Mouse (Mus musculus): ENCODE results near the gene Cdk2ap2. TPM values are rescaled to one million over a fixed set of nuclear protein-coding genes. Genes with fewer than 3 reads are reported as not detected.

Gene Cdk2ap2
- total RNA-seq, 4 experiments from 2014 or later: 20.2 to 28.9 (median 23.4) TPM

DNA sequence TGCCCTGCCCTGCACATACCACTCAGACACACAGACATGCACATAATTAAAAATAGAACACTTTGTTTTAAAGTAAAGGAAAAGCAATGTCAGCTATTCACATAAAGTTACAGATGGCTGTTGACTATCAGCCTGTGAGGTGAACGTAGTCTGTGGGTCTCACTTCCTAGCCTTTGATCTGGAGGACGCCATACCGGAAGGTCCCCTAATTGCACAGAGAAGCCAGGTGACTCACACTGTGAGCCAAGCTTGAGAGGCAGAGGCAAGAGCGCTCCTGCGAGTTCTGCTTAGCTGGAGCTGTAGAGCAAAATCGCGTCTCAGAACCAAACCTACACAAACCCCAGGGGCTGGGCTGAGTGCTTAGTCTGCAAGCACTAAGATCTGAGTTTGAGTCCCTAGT lies 3.2 kb upstream of the Cdk2ap2 start:
- DNase-seq (ENCODE audit: low spot score in 2 of 2): no peak

DNA sequence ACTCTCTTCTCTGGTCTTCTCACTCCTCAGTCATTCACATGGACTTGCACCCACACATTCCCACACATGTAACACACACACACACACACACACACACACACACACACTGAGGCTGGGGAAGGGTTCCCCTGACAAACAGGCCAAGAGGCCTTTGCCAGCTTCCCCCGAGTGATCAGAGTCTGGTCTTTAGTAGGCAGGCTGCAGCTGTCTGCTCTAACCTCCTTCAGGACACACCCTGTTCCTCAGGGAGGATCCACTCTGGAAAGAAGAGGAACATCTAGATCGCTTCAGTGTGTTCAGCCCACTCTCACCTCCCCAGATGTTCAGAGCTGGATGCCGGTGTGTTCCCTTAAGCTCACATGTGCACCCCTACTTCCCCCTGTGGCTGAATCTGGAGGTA lies 2.6 kb upstream of the Cdk2ap2 start:
- no peak for DNase-seq (ENCODE audit: low spot score in 2 of 2)

DNA sequence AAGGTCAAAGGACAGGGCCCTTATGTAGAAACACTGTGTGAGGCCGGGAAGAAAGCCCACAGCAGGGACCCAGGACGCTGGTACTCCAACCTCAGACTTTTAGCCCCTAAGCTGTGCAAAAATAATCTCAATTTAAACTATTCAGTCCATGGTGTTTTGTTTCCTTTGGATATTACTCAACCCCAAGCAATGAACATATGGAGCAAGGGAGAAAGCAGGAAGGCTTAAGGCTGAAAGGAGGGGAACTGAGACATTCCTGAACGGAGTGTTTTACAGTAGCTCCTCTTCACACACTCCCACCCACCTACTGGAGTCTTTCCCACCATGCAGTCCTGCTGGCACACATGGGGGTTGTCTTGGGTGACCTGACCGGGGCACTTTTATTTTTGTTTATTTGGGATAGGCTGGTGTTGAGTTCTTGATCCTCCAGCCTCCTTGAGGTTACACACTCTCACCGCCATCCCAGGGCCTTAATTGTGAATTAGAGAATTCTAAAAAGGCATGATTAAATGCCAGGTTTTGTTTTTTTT lies 2.1 kb upstream of the Cdk2ap2 start:
- DNase-seq (ENCODE audit: low spot score in 2 of 2): no peak

DNA sequence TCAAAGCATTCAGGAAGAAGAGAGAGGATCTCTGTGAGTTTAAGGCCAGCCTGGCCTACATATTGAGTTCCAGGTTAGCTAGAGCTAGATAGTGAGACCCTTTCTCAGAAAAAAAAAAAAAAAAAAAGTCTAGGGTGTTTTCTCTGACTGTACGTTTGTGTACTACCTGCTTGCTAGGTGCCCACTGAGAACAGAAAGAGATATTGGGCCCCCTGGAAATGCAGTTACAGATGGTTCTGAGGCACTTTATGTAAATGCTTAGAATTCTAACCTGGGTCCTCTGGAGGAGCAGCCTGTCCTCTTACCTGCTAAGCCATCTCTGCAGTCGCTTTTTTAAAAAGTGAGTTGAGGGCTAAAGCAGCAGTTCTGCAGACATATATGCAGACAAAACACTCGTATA lies 1.2 kb upstream of the Cdk2ap2 start:
- no peak for DNase-seq (ENCODE audit: low spot score in 2 of 2)

DNA sequence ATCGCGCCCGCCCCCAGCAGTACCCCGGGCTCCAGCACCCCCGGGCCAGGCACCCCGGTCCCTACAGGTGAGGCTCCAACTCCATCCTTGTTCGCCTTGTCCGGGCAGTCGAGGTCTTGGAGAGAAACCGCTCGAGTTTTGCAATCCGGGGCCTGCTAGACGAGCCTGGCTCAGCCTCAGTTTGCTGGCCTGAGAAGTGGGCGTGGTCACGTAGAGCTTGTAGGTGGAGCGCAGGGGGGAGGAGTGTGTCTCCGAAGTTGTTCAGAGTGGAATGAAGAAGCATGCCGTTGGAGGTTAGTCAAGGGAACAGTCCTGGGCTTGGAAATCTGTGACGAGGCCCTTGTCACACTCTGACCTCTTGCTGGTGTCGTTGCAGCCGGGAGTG lies 451 bp downstream of the Cdk2ap2 start:
- no peak for DNase-seq (ENCODE audit: low spot score in 2 of 2)

DNA sequence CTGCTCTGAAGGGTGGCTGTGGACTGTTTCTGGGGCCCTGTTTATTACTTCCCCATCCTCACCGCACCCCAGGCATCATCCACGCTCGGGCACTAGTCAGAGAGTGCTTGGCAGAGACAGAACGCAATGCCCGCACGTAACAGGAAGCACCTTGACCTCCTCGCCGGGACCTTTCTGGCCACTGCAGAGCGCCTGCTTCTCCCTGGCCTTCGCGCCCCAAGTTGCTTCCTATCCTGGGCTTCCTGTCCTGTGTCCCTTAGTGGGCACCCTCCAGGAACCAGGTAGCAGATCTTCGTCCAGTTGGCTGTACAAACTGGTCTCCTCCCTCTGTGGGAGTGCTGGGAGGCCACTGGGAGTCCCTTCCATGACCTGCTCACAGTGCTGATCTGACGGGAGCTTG lies 1.4 kb downstream of the Cdk2ap2 start:
- DNase-seq (ENCODE audit: low spot score in 2 of 2): no peak

DNA sequence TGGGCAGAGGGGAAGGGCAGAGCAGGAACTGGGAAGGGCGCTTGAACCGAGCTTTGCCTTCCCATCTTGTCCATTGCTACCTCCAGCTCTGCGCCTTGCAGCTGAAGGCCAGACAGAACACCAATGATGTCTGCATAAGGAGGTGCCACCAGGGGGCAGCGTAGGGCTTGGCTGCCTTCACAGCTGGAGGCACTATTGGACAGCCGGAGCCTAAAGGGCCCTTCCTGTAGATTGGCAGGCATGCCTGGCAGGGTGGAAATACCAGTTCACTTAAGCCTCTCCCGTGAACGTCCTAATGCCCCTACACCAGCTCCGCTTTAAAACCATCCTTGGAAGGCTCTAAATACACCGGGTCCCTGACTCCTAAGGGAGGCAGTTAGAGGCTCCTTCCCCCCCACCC lies 2.1 kb downstream of the Cdk2ap2 start:
- DNase-seq (ENCODE audit: low spot score in 2 of 2): peak; percentile 78 to 81

DNA sequence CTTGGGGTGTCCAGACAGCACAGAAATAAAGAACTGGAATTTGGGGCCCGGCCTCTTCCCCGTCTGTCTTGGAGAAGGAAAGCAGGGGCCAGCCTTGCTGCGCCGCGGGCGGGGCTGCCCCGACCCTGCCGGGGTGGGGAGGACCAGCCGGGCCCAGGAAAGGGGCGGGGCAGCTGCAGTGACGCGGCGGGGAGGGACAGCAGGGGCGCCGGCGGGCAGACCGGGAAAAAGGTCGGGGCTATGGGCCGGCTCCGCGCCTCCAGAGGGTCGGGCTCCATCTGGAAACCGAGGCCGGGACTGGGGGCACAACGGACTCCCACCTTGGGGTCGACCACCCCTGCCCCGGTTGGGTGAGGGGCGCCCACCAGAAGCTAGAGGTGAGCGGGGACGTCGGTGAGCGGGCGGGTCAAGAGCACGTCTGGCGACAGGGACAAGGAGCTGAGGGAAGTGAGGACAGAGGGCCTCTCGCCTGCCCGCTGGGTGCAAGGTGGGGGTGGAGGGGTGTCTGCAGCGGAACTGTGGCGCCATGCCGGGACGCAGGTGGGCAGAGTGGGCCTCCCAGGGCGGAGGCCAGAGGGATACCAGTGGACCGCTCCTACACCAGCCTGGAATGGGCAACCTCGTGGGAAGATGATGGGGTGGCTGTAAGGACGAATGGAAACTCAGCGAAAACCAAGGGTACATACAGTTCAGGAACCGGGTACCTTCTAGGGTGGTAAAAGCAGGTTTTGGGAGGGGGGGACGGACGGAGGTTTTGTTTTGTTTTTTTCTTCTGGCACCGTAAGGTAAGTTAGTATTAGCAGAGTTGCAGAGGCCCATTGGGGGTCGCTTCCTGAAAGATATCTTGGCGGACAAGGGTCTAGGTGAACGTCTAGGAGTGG lies 3.1 kb downstream of the Cdk2ap2 start, which contains the start of gene Pitpnm1:
TSS of gene Pitpnm1 (plus strand) at position 162 of the 881 bp plus-strand sequence.
- DNase-seq (ENCODE audit: low spot score in 2 of 2): no peak

DNA sequence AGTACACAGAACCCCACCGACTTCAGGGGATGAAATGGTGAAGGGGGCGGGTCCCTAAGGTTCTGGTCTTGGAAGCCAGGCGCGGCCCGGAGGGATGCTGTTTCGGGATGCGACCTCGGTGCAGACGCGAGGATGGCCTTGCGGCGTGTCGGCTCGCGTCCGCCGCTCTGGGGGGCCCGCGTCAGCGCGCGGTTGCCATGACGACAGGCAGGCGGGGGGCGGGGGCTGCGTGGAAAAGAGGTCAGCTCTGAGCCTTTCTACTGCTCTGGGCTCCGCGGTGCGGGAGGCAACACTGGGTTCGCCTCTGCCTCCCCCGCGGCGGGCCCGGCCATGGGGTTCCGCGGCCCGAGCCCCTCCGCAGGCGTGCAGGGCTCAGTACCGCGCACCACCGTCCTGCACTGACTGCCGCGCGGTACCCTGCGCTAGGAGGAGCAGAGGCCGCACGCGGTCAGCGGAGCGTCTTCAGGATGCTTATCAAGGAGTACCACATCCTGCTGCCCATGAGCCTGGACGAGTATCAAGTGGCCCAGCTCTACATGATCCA lies 3.8 kb downstream of the Cdk2ap2 start:
- peak in 1 of 2 experiments; percentile 64 for DNase-seq (ENCODE audit: low spot score in 2 of 2)

DNA sequence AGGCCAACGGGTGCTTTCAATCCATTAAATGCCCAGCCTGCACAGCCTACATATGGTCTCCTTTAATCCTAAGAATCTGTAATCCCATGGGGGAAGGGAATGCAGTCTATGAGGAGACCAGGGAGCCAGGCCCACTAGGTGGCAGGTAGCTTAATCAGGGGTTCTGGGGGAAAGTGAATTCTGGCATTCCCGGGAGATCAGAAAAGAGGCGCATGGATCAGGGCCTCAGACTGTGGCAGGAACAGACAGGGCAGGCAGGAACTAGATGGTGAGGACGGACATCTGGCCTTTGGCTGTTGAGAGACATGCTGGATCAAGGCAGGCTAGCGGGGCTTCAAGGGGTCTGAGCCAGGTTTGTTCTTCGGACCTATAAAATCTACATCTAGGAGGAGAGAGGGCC lies 4.5 kb downstream of the Cdk2ap2 start:
- no peak for DNase-seq (ENCODE audit: low spot score in 2 of 2)

DNA sequence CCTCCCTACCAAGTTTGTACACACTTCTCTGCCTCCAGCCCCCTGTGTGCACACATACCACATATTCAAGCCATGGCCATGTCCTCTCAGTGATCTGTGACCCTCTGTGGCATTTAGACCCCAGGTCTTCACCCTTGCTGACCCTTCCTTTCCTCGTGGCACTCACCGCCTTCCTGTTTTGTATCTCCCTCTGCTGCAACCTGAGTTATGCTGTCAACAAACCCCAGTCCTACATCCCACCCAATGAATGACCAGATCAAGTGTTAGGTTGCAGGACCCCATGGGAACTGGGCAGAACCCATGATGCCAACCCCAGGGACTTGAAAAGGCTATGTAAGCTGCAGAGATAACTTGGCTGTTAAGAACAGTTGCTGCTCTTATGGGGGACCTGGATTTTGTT lies 5.1 kb downstream of the Cdk2ap2 start:
- no peak for DNase-seq (ENCODE audit: low spot score in 2 of 2)

DNA sequence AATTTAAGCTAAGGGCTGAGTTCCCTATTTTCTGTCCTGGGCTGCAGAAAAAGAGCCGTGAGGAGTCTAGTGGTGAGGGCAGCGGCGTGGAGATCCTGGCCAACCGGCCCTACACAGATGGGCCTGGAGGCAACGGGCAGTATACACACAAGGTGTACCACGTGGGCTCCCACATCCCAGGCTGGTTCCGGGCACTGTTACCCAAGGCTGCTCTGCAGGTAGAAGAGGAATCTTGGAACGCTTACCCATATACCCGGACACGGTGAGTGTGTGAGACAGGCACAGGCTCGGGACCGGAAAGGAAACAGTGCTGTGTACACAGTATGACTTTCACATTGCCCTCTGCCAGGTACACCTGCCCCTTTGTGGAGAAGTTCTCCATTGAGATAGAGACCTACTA lies 5.6 kb downstream of the Cdk2ap2 start:
- no peak for DNase-seq (ENCODE audit: low spot score in 2 of 2)

DNA sequence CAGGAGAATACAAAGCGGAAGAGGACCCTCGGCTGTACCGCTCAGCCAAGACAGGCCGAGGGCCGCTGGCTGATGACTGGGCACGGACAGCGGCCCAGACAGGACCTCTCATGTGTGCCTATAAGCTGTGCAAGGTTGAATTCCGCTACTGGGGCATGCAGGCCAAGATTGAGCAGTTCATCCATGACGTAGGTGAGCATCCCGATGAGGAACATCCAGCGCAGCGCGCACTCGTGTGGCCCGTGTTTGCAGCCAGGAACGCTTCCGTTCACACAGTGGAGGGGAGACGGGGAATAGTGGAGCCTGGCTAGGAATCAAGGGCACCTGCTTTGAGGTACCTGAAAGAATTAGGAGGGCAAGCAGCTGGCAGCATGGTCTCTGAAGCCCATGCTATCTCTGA lies 6.3 kb downstream of the Cdk2ap2 start:
- no peak for DNase-seq (ENCODE audit: low spot score in 2 of 2)

DNA sequence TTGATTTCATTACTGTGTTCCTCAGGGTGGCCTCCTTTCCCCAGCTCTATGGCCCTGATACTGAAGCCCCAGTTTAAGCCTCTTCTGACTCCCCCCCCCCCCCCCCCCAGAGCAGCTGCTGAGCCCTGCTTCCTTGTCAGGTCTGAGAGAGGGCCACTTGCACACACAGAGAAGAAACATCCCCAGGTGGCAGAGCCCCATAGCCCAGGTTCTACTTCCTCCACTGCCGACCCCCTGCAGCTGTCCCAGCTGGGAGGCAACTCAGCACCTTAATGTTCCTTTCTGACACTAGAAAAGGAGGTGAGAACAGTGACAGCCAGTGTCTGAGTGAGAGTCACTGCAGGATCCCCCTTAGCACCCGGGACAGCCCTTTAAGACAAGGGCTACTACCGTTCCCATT lies 6.8 kb downstream of the Cdk2ap2 start:
- no peak for DNase-seq (ENCODE audit: low spot score in 2 of 2)

DNA sequence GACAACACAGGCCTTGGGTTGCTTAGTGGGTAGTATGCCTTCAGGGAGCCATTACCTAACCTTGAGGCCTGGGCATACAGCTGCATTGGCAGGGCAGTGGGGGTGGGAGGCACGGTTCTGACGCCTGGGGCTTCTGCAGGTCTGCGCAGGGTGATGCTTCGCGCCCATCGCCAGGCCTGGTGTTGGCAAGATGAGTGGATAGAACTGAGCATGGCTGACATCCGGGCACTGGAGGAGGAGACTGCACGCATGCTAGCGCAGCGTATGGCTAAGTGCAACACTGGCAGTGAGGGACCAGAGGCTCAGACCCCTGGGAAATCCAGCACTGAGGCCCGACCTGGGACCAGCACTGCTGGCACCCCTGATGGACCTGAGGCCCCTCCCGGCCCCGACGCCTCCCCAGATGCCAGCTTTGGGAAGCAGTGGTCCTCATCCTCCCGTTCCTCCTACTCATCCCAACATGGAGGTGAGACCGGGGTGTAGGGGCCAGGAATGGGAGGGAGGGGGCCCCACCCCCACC lies 7.8 kb downstream of the Cdk2ap2 start:
- DNase-seq (ENCODE audit: low spot score in 2 of 2): no peak

DNA sequence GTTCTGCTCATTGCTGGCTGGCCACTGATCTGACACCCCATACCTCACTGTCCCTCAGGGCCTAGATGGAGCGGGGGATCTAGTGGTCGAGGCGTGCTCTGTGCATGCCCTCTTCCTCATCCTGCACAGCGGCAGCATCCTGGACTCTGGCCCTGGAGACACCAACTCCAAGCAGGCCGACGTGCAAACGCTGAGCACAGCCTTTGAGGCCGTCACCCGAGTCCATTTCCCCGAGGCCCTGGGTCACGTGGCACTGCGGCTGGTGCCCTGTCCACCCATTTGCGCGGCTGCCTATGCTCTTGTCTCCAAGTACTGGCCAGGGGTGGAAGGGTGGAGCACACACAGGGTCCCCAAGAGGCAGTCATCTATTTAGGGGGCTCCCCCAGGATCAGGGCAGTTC lies 9.7 kb downstream of the Cdk2ap2 start:
- no peak for DNase-seq (ENCODE audit: low spot score in 2 of 2)

DNA sequence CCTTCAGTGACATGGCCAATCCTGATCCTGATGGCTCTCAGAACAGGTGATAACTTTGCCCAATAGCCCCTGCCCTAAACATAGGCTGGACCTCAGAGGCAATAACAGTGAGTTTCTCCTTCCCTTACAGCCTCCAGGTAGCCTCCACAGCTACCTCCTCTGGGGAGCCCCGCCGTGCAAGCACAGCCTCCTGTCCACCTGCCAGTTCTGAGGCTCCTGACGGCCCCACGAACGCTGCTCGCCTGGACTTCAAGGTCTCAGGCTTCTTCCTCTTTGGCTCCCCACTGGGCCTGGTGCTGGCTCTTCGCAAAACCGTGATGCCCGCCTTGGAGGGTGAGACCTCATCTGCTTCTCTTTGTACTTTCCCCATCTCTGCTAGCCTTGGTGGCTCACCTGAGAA lies 11.6 kb downstream of the Cdk2ap2 start:
- DNase-seq (ENCODE audit: low spot score in 2 of 2): no peak

DNA sequence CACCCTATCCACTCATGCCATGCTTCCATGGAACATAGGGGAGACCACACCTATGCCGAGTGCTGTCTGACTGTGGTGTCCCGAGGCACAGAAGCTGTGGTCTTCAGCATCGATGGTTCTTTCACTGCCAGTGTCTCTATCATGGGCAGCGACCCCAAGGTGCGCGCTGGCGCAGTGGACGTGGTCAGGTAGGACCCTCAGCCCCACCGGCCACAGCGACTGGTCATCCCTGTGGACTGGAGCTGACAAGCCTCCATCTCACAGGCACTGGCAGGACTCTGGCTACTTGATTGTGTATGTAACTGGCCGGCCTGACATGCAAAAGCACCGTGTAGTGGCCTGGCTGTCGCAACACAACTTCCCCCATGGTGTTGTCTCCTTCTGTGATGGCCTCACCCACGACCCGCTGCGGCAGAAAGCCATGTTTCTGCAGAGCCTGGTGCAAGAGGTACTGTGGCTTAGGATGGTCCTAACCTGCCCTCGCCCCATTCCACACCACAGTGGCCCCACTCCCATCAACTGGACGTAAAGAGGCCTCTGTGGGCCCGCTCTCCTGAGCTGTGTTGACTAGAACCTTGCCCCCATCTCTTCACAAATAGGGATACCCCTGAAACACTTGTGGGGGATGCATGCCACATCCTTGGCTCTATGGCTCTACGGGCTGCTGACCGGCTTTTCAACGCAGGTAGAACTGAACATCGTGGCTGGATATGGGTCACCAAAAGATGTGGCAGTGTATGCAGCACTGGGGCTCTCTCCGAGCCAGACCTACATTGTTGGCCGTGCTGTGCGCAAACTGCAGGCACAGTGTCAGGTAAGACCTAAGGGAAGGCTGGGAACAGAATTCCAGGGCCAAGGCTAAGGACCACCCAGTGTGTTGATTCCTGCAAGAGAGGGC lies 15.3 kb downstream of the Cdk2ap2 start:
- DNase-seq (ENCODE audit: low spot score in 2 of 2): no peak

DNA sequence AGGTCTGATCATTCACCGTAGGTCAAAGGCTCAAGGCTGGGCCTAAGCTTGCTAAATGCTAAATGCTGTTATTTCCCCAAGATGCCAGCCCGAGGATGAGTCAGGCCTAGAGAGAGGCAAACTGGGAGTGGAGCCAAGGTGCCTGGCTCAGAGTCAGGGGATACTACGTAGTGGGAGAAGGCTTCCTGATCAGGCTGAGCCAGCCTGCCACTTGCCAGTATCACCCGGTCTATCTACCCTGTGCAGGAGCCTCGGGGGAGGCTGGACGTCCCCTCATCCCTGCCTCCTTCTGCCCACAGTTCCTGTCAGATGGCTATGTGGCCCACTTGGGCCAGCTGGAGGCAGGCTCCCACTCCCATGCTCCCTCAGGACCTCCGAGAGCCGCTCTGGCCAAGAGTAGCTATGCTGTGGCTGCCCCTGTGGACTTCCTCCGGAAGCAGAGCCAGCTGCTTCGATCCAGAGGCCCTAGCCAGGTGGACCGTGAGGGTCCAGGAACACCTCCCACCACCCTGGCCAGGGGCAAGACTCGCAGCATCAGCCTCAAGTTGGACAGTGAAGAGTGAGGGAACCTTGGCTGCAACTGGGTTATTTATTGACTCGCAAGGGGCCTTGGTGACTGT lies 16.3 kb downstream of the Cdk2ap2 start:
- peak; percentile 71 to 76 for DNase-seq (ENCODE audit: low spot score in 2 of 2)

DNA sequence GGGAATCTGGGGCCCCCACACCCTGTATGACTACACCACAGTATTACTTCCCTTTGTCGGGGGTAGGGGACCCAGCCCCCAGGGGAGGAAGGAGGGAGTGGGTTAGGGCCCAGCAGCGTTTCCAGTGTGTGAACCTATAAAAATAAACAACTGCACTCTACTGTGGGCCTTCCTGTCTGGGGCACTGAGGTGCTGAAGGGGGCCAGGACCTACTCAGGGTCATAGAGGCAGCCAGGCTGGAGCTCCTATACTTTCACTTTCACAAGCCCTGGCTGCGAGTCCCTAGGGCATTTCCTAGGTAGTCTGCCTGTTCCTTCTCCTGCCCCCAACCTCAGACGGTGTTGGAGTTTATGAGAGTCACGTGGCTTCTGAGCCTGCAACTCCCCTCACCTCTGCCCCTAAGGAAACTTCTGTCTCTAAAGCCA lies 16.8 kb downstream of the Cdk2ap2 start:
- no peak for DNase-seq (ENCODE audit: low spot score in 2 of 2)

DNA sequence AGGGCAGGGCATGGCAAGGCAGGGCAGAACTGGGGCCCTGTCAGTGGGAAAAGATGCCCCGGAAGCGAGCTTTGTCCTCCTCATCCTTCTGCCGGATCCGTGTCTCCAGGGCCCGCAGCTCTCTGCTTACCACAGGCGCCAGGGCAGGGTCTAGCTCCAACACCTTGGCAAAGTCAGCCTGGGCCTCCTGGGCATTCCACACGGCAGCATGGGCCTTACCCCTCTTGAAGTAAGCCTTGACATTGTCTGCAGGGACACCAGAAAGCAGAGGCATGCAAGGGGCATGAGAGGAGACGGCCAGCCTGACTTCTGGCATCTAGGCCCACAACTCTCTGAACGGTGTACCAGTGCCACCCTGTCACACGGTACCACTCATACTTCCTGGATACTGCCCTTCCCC lies 17.6 kb downstream of the Cdk2ap2 start:
- DNase-seq (ENCODE audit: low spot score in 2 of 2): no peak
